Mouse (Mus musculus) heart, postnatal 0 days (tissue): ENCODE data around the gene Plb1.

Experiments used
- CTCF ChIP-seq: IDR thresholded peaks from 2 replicates; pipeline ENCODE4 v1.5.1; 2016; ENCODE audit warnings: antibody characterized with exemption, control low read depth, low read depth
- EP300 ChIP-seq: IDR thresholded peaks from 2 replicates; pipeline ENCODE4 v1.6.1; 2016; ENCODE audit warnings: antibody characterized with exemption, low read depth

DNA sequence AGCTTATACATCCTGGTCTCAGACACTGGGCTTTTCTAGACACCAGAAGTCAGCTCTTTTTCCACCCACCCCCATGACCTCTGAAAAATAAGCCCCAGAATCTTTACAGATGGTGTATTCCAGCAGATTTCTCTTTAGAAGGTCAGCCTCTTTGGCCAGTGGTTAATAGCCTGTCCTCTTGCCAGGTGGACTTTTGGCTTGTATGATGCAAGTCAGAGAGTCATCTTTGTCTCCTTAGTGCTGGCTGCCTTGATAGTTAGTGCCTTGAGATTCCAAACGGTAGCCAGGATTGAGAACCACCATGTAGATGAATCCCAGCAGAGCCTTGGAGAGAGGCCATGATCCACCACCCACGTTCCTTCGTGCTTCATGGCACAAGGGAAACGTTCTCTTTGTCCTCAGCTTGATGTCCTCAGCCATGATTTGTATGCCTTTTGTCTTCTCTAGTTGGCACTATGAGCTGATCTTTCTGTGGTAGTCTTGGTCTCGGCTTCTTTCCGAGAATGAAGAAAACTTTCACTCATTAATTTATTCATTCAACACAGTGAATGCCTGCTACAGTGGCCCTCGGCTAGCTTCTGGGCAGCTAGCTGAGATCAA, 10.9 kb downstream of the Plb1 start:
- TF ChIP-seq CTCF: no peak
- no peak for TF ChIP-seq EP300
